Mouse (Mus musculus): Measurements from ENCODE around the gene Ldb1.
A peak's percentile ranks its signal among the peaks of the same experiment; 100 is the strongest.

DNA sequence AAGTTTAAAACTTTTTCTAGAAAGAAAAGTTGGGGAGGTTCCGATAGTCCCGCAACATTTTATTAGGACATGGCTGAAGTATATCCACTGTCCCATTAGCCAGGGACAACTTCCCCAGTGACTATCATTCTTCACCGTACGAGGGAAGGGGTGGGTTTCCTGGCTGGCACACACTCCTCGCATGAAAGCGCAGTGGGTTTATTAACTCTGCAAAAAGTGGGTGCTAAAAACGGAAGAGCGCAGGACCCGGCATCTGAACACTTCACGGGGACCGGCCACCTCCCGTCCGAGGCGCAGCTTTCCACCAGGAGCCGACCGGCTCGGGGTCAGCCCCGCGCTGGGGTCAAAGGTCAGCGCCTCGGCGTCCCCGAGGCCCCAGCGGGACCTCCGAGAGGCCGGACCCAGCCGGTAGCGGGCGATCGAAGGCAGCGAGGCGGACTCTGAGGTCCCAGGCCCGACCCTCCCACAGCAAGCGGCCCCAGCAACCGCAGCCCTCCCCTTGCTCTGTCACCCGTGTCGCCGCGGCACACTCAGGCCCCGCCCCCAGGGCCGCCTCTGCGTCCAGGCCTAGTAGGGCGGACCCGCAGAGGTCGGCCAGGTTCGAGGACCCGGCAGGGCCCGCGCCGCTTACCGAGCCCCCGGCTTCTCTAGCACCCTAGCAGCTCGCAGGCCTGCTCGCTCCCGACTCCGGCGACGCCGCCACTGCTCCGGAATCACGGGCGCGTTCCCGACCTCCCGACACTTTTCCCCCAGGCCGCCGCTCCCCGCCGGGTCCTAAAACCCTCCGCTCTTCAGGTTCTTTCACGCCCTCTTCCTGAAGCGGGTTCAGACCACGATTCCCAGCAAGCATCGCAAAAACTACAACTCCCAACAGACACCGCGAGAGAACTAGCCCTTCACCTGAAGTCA, 47.0 kb downstream of the Ldb1 start, which contains the start of gene Armh3:
- TF ChIP-seq POLR2A (IDR thresholded peaks at IDR 0.05; ENCODE audit: borderline replicate concordance, extremely low read depth, low read depth, low read length): peak; percentile 21; the same call in 1 of the 2 replicates
- no peak for TF ChIP-seq CTCF (IDR thresholded peaks at IDR 0.05; ENCODE audit: insufficient read depth, low read length)
